Mouse (Mus musculus) limb, embryonic 11.5 days (tissue): ENCODE results near the gene Gtf3c5. TPM values are rescaled to one million over a fixed set of nuclear protein-coding genes. Genes with fewer than 3 reads are reported as not detected.
A peak's percentile ranks its signal among the peaks of the same experiment; 100 is the strongest.

ENCODE experiments used
- ATAC-seq: fragments of 200-750 bp; cut with Nextera tagmentation; 2 replicates; pipeline ENCODE4 v1.8.0; 2017; ENCODE audit warnings: low read depth; ENCODE audit not compliant: insufficient number of reproducible peaks, low FRiP score, low TSS enrichment
- DNase-seq: peaks from one replicate; pipeline ENCODE4 v3.0.0-alpha.2; 2015; ENCODE audit warnings: low spot score
- H3K27ac ChIP-seq: fragments of 300-500 bp; sonication (generic); replicated peaks from 2 replicates; pipeline ENCODE4 v1.5.1; 2014; ENCODE audit warnings: low read depth, mild to moderate bottlenecking, low read length
- H3K27me3 ChIP-seq: fragments of 300-500 bp; sonication (generic); 2 replicates; pipeline ENCODE4 v1.6.1; 2014; ENCODE audit warnings: mild to moderate bottlenecking, low read length, mixed read lengths; ENCODE audit not compliant: control insufficient read depth, insufficient read depth
- H3K36me3 ChIP-seq: fragments of 300-500 bp; sonication (generic); 2 replicates; pipeline ENCODE4 v1.6.1; 2014; ENCODE audit warnings: mild to moderate bottlenecking, low read length, moderate library complexity, mixed read lengths; ENCODE audit not compliant: control insufficient read depth, insufficient read depth
- H3K4me1 ChIP-seq: fragments of 300-500 bp; sonication (generic); 2 replicates; pipeline ENCODE4 v1.6.1; 2014; ENCODE audit warnings: low read length, mixed read lengths; ENCODE audit not compliant: control insufficient read depth, insufficient read depth
- H3K4me2 ChIP-seq: fragments of 300-500 bp; sonication (generic); 2 replicates; pipeline ENCODE4 v1.6.1; 2014; ENCODE audit warnings: low read depth, mild to moderate bottlenecking, moderate library complexity; ENCODE audit not compliant: severe bottlenecking
- H3K4me3 ChIP-seq: fragments of 300-500 bp; sonication (generic); 2 replicates; pipeline ENCODE4 v1.5.1; 2014; ENCODE audit warnings: low read depth, low read length
- H3K9ac ChIP-seq: fragments of 300-500 bp; sonication (generic); 2 replicates; pipeline ENCODE4 v1.6.1; 2014; ENCODE audit warnings: mild to moderate bottlenecking, low read length
- H3K9me3 ChIP-seq: fragments of 300-500 bp; sonication (generic); 2 replicates; pipeline ENCODE4 v1.6.1; 2016; ENCODE audit warnings: low read length; ENCODE audit not compliant: control insufficient read depth
- WGBS: fragments of 180-500 bp; shearing (Covaris S2); extraction: QIAGEN DNeasy Blood & Tissue Kit; methylation state at CpG from one replicate; pipeline ENCODE4 v1.1.7; 2014; 5-methylcytosine and 5-hydroxymethylcytosine counted together
- polyA plus RNA-seq: library from polyadenylated mRNA; unstranded; fragments of >200 nt; fragmentation: Nextera tagmentation; extraction: Ambion mirVana; gene quantifications from 2 replicates; pipeline ENCODE4 v1.2.1, GENCODE M21; 2014

The Gtf3c5 gene
- polyA plus RNA-seq, 1 experiment from 2014 or later = 48.6 TPM

GRCm38 (mm10) chr2:28533901-28534435 lies 49.6 kb downstream of the Gtf3c5 start:
- DNase-seq (no peak), ATAC-seq (0 out of 2 replicates have a peak, but pooled peaks have one; percentile 2)
- H3K4me3 ChIP-seq = peak overlapping the region; percentile 59
- peaks cover 56% of the 10 kb centered on the region for H3K4me1 ChIP-seq
- no peaks in the 10 kb centered on the region for H3K27me3 ChIP-seq
- no peaks in the 10 kb centered on the region for H3K36me3 ChIP-seq
- peak overlapping the region; percentile 83 for H3K4me2 ChIP-seq
- peak overlapping the region; percentile 74 for H3K9ac ChIP-seq
- 65% methylated on average over 7 of the region's 7 CpGs for WGBS
- H3K9me3 ChIP-seq = no peaks in the 10 kb centered on the region
- H3K27ac ChIP-seq = peak overlapping the region; percentile 85

- Histone ChIP-seq H3K27me3 (no peaks in the 10 kb centered on the region), H3K36me3 (no peaks in the 10 kb centered on the region), H3K9ac (peak overlapping the region; percentile 74), H3K27ac (peak overlapping the region; percentile 21; the same call in 1 of the 2 replicates), H3K4me3 (peak overlapping the region; percentile 59), H3K4me2 (peak overlapping the region; percentile 83), H3K4me1 (peaks cover 52% of the 10 kb centered on the region), H3K9me3 (no peaks in the 10 kb centered on the region)
- 3% methylated on average over 49 of the region's 49 CpGs for WGBS
- DNase-seq = peak; percentile 89
- peak; percentile 83 for ATAC-seq
These were observed 50.4 kb downstream of the Gtf3c5 start for GRCm38 (mm10) chr2:28532938-28533771.

GRCm38 (mm10) chr2:28530311-28530710 lies 53.2 kb downstream of the Gtf3c5 start:
- Histone ChIP-seq H3K27ac (no peak overlapping the region), H3K9ac (no peak overlapping the region), H3K36me3 (no peaks in the 10 kb centered on the region), H3K27me3 (no peaks in the 10 kb centered on the region), H3K4me1 (peaks cover 44% of the 10 kb centered on the region), H3K4me2 (no peak overlapping the region), H3K9me3 (no peaks in the 10 kb centered on the region), H3K4me3 (no peak overlapping the region)
- no peak for ATAC-seq
- no peak for DNase-seq
- 72% methylated on average over 7 of the region's 7 CpGs for WGBS

- Histone ChIP-seq H3K9me3 (no peaks in the 10 kb centered on the region), H3K4me3 (no peak overlapping the region), H3K9ac (no peak overlapping the region), H3K4me2 (no peak overlapping the region), H3K27ac (no peak overlapping the region), H3K4me1 (peaks cover 43% of the 10 kb centered on the region), H3K27me3 (no peaks in the 10 kb centered on the region), H3K36me3 (no peaks in the 10 kb centered on the region)
- ATAC-seq (no peak), DNase-seq (no peak)
- 78% methylated on average over 4 of the region's 4 CpGs for WGBS
These were observed 53.7 kb downstream of the Gtf3c5 start for GRCm38 (mm10) chr2:28529856-28530255.

GRCm38 (mm10) chr2:28528354-28528730 lies 55.2 kb downstream of the Gtf3c5 start:
- peaks cover 36% of the 10 kb centered on the region for H3K4me1 ChIP-seq
- DNase-seq (no peak), ATAC-seq (no peak)
- no peaks in the 10 kb centered on the region for H3K27me3 ChIP-seq
- WGBS = 89% methylated on average over 7 of the region's 7 CpGs
- no peaks in the 10 kb centered on the region for H3K36me3 ChIP-seq
- H3K4me2 ChIP-seq = no peak overlapping the region
- H3K9ac ChIP-seq = no peak overlapping the region
- H3K27ac ChIP-seq = no peak overlapping the region
- no peak overlapping the region for H3K4me3 ChIP-seq
- H3K9me3 ChIP-seq = no peaks in the 10 kb centered on the region

GRCm38 (mm10) chr2:28527436-28528353 lies 55.9 kb downstream of the Gtf3c5 start:
- no peak overlapping the region for H3K4me3 ChIP-seq
- DNase-seq = no peak
- WGBS = 86% methylated on average over 20 of the region's 20 CpGs
- H3K36me3 ChIP-seq = no peaks in the 10 kb centered on the region
- no peak overlapping the region for H3K27ac ChIP-seq
- no peak overlapping the region for H3K9ac ChIP-seq
- no peaks in the 10 kb centered on the region for H3K27me3 ChIP-seq
- H3K4me1 ChIP-seq = peaks cover 31% of the 10 kb centered on the region
- H3K9me3 ChIP-seq = no peaks in the 10 kb centered on the region
- no peak for ATAC-seq
- H3K4me2 ChIP-seq = no peak overlapping the region

GRCm38 (mm10) chr2:28525943-28526876 lies 57.3 kb downstream of the Gtf3c5 start:
- Histone ChIP-seq H3K9ac (no peak overlapping the region; the same call in 1 of the 2 replicates), H3K4me3 (no peak overlapping the region), H3K4me1 (peaks cover 33% of the 10 kb centered on the region)

More at GRCm38 (mm10) chr2:28525943-28526876, 57.3 kb downstream of the Gtf3c5 start:
- H3K27me3 ChIP-seq = no peaks in the 10 kb centered on the region
- H3K27ac ChIP-seq = peak overlapping the region; percentile 60; the same call in 1 of the 2 replicates
- H3K4me2 ChIP-seq = no peak overlapping the region
- DNase-seq (peak; percentile 36), ATAC-seq (no peak)
- no peaks in the 10 kb centered on the region for H3K36me3 ChIP-seq
- WGBS = 39% methylated on average over 12 of the region's 12 CpGs
- H3K9me3 ChIP-seq = no peaks in the 10 kb centered on the region
